Mouse (Mus musculus) granulocyte monocyte progenitor cell, adult 5-6 weeks (primary cell): Measurements from ENCODE around the gene Dera. TPM values are rescaled to one million over a fixed set of nuclear protein-coding genes. Genes with fewer than 3 reads are reported as not detected.
A peak's percentile ranks its signal among the peaks of the same experiment; 100 is the strongest.

ENCODE experiments used
- ATAC-seq: replicated peaks from 2 replicates; pipeline ENCODE4 v1.8.0; 2016; ENCODE audit warnings: mild to moderate bottlenecking, moderate TSS enrichment, inconsistent platforms; ENCODE audit not compliant: poor library complexity, severe bottlenecking
- total RNA-seq, 2 experiments: library from RNA; stranded (forward) in 1 of 2; stranded (reverse) in 1 of 2; fragments of 200-712, 200-1000 nt in 1 of 2; fragments of >200 nt in 1 of 2; fragmentation: Nextera tagmentation in 1 of 2; gene quantifications; 2 replicates each; pipeline ENCODE4 v1.2.3; 2014 to 2017

Gene Dera
- total RNA-seq, 2 experiments from 2014 or later = 46.0 to 113 TPM

GRCm38 (mm10) chr6:137754857-137755232, 499 bp downstream of the Dera start:
- no peak for ATAC-seq

- peak; percentile 47 for ATAC-seq
Measured at GRCm38 (mm10) chr6:137756310-137756709, 2.0 kb downstream of the Dera start.

GRCm38 (mm10) chr6:137757891-137758290, 3.5 kb downstream of the Dera start:
- no peak for ATAC-seq

- no peak for ATAC-seq
Measured at GRCm38 (mm10) chr6:137759681-137760080, 5.3 kb downstream of the Dera start.

GRCm38 (mm10) chr6:137760966-137761365, 6.6 kb downstream of the Dera start:
- ATAC-seq = no peak

- no peak for ATAC-seq
Measured at GRCm38 (mm10) chr6:137764572-137765210, 10.3 kb downstream of the Dera start.

GRCm38 (mm10) chr6:137766177-137766576, 11.8 kb downstream of the Dera start:
- ATAC-seq = no peak

- ATAC-seq = no peak
Measured at GRCm38 (mm10) chr6:137771621-137772250, 17.4 kb downstream of the Dera start.

- 0 out of 2 replicates have a peak, but pooled peaks have one; percentile 17 for ATAC-seq
Measured at GRCm38 (mm10) chr6:137772918-137773636, 18.7 kb downstream of the Dera start.

GRCm38 (mm10) chr6:137773637-137774028, 19.3 kb downstream of the Dera start:
- no peak for ATAC-seq

- no peak for ATAC-seq
Measured at GRCm38 (mm10) chr6:137774166-137774565, 19.8 kb downstream of the Dera start.

GRCm38 (mm10) chr6:137775159-137775558, 20.8 kb downstream of the Dera start:
- no peak for ATAC-seq

- no peak for ATAC-seq
Measured at GRCm38 (mm10) chr6:137776981-137777380, 22.6 kb downstream of the Dera start.

- peak; percentile 66 for ATAC-seq
Measured at GRCm38 (mm10) chr6:137783899-137784637, 29.7 kb downstream of the Dera start.

GRCm38 (mm10) chr6:137788976-137789590, 34.7 kb downstream of the Dera start:
- peak; percentile 30; the same call in 1 of the 2 replicates for ATAC-seq

GRCm38 (mm10) chr6:137789658-137790057, 35.3 kb downstream of the Dera start:
- ATAC-seq = no peak; the same call in 1 of the 2 replicates

- peak; percentile 28 for ATAC-seq
Measured at GRCm38 (mm10) chr6:137795494-137795893, 41.1 kb downstream of the Dera start.

- peak; percentile 60 for ATAC-seq
Measured at GRCm38 (mm10) chr6:137796596-137797567, 42.5 kb downstream of the Dera start.

GRCm38 (mm10) chr6:137799253-137799652, 44.9 kb downstream of the Dera start:
- ATAC-seq = no peak
